Mouse (Mus musculus) midbrain, embryonic 14.5 days (tissue): ENCODE measurements at regions not wholly inside any gene's neighbourhood (a gene's known extent, or its start where the extent isn't known, plus 50 kb on each side); places are given as distances from the start of the nearest gene placed in this dataset.

Experiments used
- ATAC-seq: fragments of 200-750 bp; cut with Nextera tagmentation; 2 replicates; pipeline ENCODE4 v1.8.0; 2017; ENCODE audit warnings: moderate number of reproducible peaks, moderate library complexity; ENCODE audit not compliant: low FRiP score, low TSS enrichment
- DNase-seq: peaks from one replicate; pipeline ENCODE4 v3.0.0-alpha.2; 2015
- H3K27ac ChIP-seq: fragments of 300-500 bp; sonication (generic); replicated peaks from 2 replicates; pipeline ENCODE4 v1.5.1; 2014; ENCODE audit warnings: mild to moderate bottlenecking, low read depth, low read length, moderate library complexity
- H3K27me3 ChIP-seq: fragments of 300-500 bp; sonication (generic); 2 replicates; pipeline ENCODE4 v1.6.1; 2014; ENCODE audit warnings: low read length, control low read depth, mixed read lengths; ENCODE audit not compliant: control insufficient read depth, insufficient read depth
- H3K36me3 ChIP-seq: fragments of 300-500 bp; sonication (generic); 2 replicates; pipeline ENCODE4 v1.6.1; 2014; ENCODE audit warnings: low read length, control low read depth; ENCODE audit not compliant: control insufficient read depth, insufficient read depth
- H3K4me1 ChIP-seq: fragments of 300-500 bp; sonication (generic); 2 replicates; pipeline ENCODE4 v1.6.1; 2014; ENCODE audit warnings: mild to moderate bottlenecking, antibody characterized with exemption, low read length, control low read depth; ENCODE audit not compliant: control insufficient read depth, insufficient read depth
- H3K4me2 ChIP-seq: fragments of 300-500 bp; sonication (generic); 2 replicates; pipeline ENCODE4 v1.6.1; 2014; ENCODE audit warnings: mild to moderate bottlenecking, low read length, moderate library complexity
- H3K4me3 ChIP-seq: fragments of 300-500 bp; sonication (generic); replicated peaks from 2 replicates; pipeline ENCODE4 v1.5.1; 2014; ENCODE audit warnings: low read depth, low read length
- H3K9ac ChIP-seq: fragments of 300-500 bp; sonication (generic); replicated peaks from 2 replicates; pipeline ENCODE4 v1.6.1; 2014; ENCODE audit warnings: mild to moderate bottlenecking, low read length, moderate library complexity
- H3K9me3 ChIP-seq: fragments of 300-500 bp; sonication (generic); 2 replicates; pipeline ENCODE4 v1.6.1; 2016; ENCODE audit warnings: low read length, control low read depth, mixed read lengths; ENCODE audit not compliant: control insufficient read depth
- WGBS: fragments of 180-500 bp; shearing (Covaris S2); extraction: QIAGEN DNeasy Blood & Tissue Kit; methylation state at CpG from one replicate; pipeline ENCODE4 v1.1.7; 2014; 5-methylcytosine and 5-hydroxymethylcytosine counted together

GRCm38 (mm10) chr13:79057424-79057823, 857.9 kb upstream of the Nr2f1 start:
- Histone ChIP-seq H3K4me2 (no peak overlapping the region), H3K9ac (no peak overlapping the region), H3K27ac (no peak overlapping the region), H3K27me3 (no peaks in the 10 kb centered on the region), H3K9me3 (no peaks in the 10 kb centered on the region), H3K4me3 (no peak overlapping the region), H3K36me3 (no peaks in the 10 kb centered on the region), H3K4me1 (no peaks in the 10 kb centered on the region)
- no peak for DNase-seq
- 92% methylated on average over 1 of the region's 1 CpGs for WGBS
- no peak for ATAC-seq

GRCm38 (mm10) chr13:79054481-79054880, 854.9 kb upstream of the Nr2f1 start:
- Histone ChIP-seq H3K27ac (no peak overlapping the region), H3K9me3 (no peaks in the 10 kb centered on the region), H3K9ac (no peak overlapping the region), H3K27me3 (no peaks in the 10 kb centered on the region), H3K4me1 (no peaks in the 10 kb centered on the region), H3K36me3 (no peaks in the 10 kb centered on the region), H3K4me2 (no peak overlapping the region), H3K4me3 (no peak overlapping the region)
- DNase-seq (no peak), ATAC-seq (no peak)

GRCm38 (mm10) chr13:79053428-79053827, 853.9 kb upstream of the Nr2f1 start:
- Histone ChIP-seq H3K4me1 (no peaks in the 10 kb centered on the region), H3K4me2 (no peak overlapping the region), H3K36me3 (no peaks in the 10 kb centered on the region), H3K27me3 (no peaks in the 10 kb centered on the region), H3K9ac (no peak overlapping the region), H3K4me3 (no peak overlapping the region), H3K27ac (no peak overlapping the region), H3K9me3 (no peaks in the 10 kb centered on the region)
- ATAC-seq (no peak), DNase-seq (no peak)
- WGBS, result 88% methylated on average over 1 of the region's 1 CpGs

GRCm38 (mm10) chr13:79047240-79047639, 847.7 kb upstream of the Nr2f1 start:
- 33% methylated on average over 1 of the region's 1 CpGs for WGBS
- Histone ChIP-seq H3K4me2 (no peak overlapping the region), H3K4me1 (no peaks in the 10 kb centered on the region), H3K9ac (no peak overlapping the region), H3K4me3 (no peak overlapping the region), H3K27me3 (no peaks in the 10 kb centered on the region), H3K36me3 (no peaks in the 10 kb centered on the region), H3K27ac (no peak overlapping the region), H3K9me3 (no peaks in the 10 kb centered on the region)
- DNase-seq (peak; percentile 13), ATAC-seq (no peak)

- H3K4me2 ChIP-seq, result no peak overlapping the region
- H3K27ac ChIP-seq, result no peak overlapping the region
- no peaks in the 10 kb centered on the region for H3K36me3 ChIP-seq
- ATAC-seq, result no peak
- H3K4me3 ChIP-seq, result no peak overlapping the region
- no peaks in the 10 kb centered on the region for H3K9me3 ChIP-seq
- 45% methylated on average over 5 of the region's 5 CpGs for WGBS
- no peak overlapping the region for H3K9ac ChIP-seq
- no peaks in the 10 kb centered on the region for H3K27me3 ChIP-seq
- no peak for DNase-seq
- no peaks in the 10 kb centered on the region for H3K4me1 ChIP-seq
Observed at GRCm38 (mm10) chr13:79044657-79045056, 845.1 kb upstream of the Nr2f1 start.

- Histone ChIP-seq H3K27ac (no peak overlapping the region), H3K4me2 (no peak overlapping the region), H3K4me3 (no peak overlapping the region), H3K9me3 (no peaks in the 10 kb centered on the region), H3K27me3 (no peaks in the 10 kb centered on the region), H3K9ac (no peak overlapping the region), H3K4me1 (no peaks in the 10 kb centered on the region), H3K36me3 (no peaks in the 10 kb centered on the region)
- DNase-seq (no peak), ATAC-seq (no peak)
Observed at GRCm38 (mm10) chr13:79037883-79038282, 838.3 kb upstream of the Nr2f1 start.

- no peaks in the 10 kb centered on the region for H3K27me3 ChIP-seq
- no peak overlapping the region for H3K27ac ChIP-seq
- 92% methylated on average over 2 of the region's 2 CpGs for WGBS
- H3K4me1 ChIP-seq, result no peaks in the 10 kb centered on the region
- H3K4me2 ChIP-seq, result no peak overlapping the region
- no peak overlapping the region for H3K4me3 ChIP-seq
- no peak for DNase-seq
- H3K36me3 ChIP-seq, result no peaks in the 10 kb centered on the region
- H3K9me3 ChIP-seq, result no peaks in the 10 kb centered on the region
- no peak overlapping the region for H3K9ac ChIP-seq
- no peak for ATAC-seq
Observed at GRCm38 (mm10) chr13:79035276-79035675, 835.7 kb upstream of the Nr2f1 start.

GRCm38 (mm10) chr13:79029974-79030373, 830.4 kb upstream of the Nr2f1 start:
- ATAC-seq, result no peak
- no peak overlapping the region for H3K9ac ChIP-seq
- H3K27me3 ChIP-seq, result no peaks in the 10 kb centered on the region
- H3K36me3 ChIP-seq, result no peaks in the 10 kb centered on the region
- no peak for DNase-seq
- H3K4me1 ChIP-seq, result no peaks in the 10 kb centered on the region
- no peak overlapping the region for H3K4me2 ChIP-seq
- no peaks in the 10 kb centered on the region for H3K9me3 ChIP-seq
- no peak overlapping the region for H3K4me3 ChIP-seq
- H3K27ac ChIP-seq, result no peak overlapping the region

- peak; percentile 34; the same call in 1 of the 2 replicates for ATAC-seq
- Histone ChIP-seq H3K9me3 (no peaks in the 10 kb centered on the region), H3K9ac (no peak overlapping the region), H3K27me3 (no peaks in the 10 kb centered on the region), H3K4me3 (no peak overlapping the region), H3K36me3 (no peaks in the 10 kb centered on the region), H3K4me2 (no peak overlapping the region), H3K4me1 (no peaks in the 10 kb centered on the region), H3K27ac (no peak overlapping the region)
- 38% methylated on average over 4 of the region's 4 CpGs for WGBS
- peak; percentile 72 for DNase-seq
Observed at GRCm38 (mm10) chr13:79027877-79028760, 828.6 kb upstream of the Nr2f1 start.
